Mouse (Mus musculus) hindbrain, embryonic 11.5 days (tissue): ENCODE measurements around the gene Paqr5. TPM values are rescaled to one million over a fixed set of nuclear protein-coding genes. Genes with fewer than 3 reads are reported as not detected.

Experiments
- ATAC-seq: fragments of 200-750 bp; cut with Nextera tagmentation; 2 replicates; pipeline ENCODE4 v1.8.0; 2017; ENCODE audit warnings: mild to moderate bottlenecking, moderate TSS enrichment, moderate library complexity; ENCODE audit not compliant: low FRiP score
- DNase-seq: peaks from one replicate; pipeline ENCODE4 v3.0.0-alpha.2; 2015; ENCODE audit warnings: low spot score
- H3K27ac ChIP-seq: fragments of 300-500 bp; sonication (generic); 2 replicates; pipeline ENCODE4 v1.5.1; 2014; ENCODE audit warnings: mild to moderate bottlenecking, low read depth, low read length
- H3K27me3 ChIP-seq: fragments of 300-500 bp; sonication (generic); 2 replicates; pipeline ENCODE4 v1.6.1; 2014; ENCODE audit warnings: mild to moderate bottlenecking, low read length, moderate library complexity, mixed read lengths; ENCODE audit not compliant: control insufficient read depth, insufficient read depth
- H3K36me3 ChIP-seq: fragments of 300-500 bp; sonication (generic); 2 replicates; pipeline ENCODE4 v1.6.1; 2014; ENCODE audit warnings: mild to moderate bottlenecking, low read length, moderate library complexity, mixed read lengths; ENCODE audit not compliant: control insufficient read depth, insufficient read depth
- H3K4me1 ChIP-seq: fragments of 300-500 bp; sonication (generic); replicated peaks from 2 replicates; pipeline ENCODE4 v1.6.1; 2014; ENCODE audit warnings: low read length, mixed read lengths; ENCODE audit not compliant: control insufficient read depth, insufficient read depth
- H3K4me2 ChIP-seq: fragments of 300-500 bp; sonication (generic); replicated peaks from 2 replicates; pipeline ENCODE4 v1.6.1; 2014; ENCODE audit warnings: mild to moderate bottlenecking, low read depth, low read length
- H3K4me3 ChIP-seq: fragments of 300-500 bp; sonication (generic); 2 replicates; pipeline ENCODE4 v1.5.1; 2014; ENCODE audit warnings: low read depth, low read length
- H3K9ac ChIP-seq: fragments of 300-500 bp; sonication (generic); 2 replicates; pipeline ENCODE4 v1.6.1; 2014; ENCODE audit warnings: low read depth, low read length
- H3K9me3 ChIP-seq: fragments of 300-500 bp; sonication (generic); 2 replicates; pipeline ENCODE4 v1.6.1; 2016; ENCODE audit warnings: low read length; ENCODE audit not compliant: control insufficient read depth
- WGBS: fragments of 180-500 bp; shearing (Covaris S2); extraction: QIAGEN DNeasy Blood & Tissue Kit; methylation state at CpG from one replicate; pipeline ENCODE4 v1.1.7; 2014; 5-methylcytosine and 5-hydroxymethylcytosine counted together
- polyA plus RNA-seq: library from polyadenylated mRNA; unstranded; fragments of >200 nt; fragmentation: Nextera tagmentation; extraction: Ambion mirVana; gene quantifications from 2 replicates; pipeline ENCODE4 v1.2.1, GENCODE M21; 2014

The Paqr5 gene
- polyA plus RNA-seq, 1 experiment from 2014 or later, result 1.3 TPM

DNA sequence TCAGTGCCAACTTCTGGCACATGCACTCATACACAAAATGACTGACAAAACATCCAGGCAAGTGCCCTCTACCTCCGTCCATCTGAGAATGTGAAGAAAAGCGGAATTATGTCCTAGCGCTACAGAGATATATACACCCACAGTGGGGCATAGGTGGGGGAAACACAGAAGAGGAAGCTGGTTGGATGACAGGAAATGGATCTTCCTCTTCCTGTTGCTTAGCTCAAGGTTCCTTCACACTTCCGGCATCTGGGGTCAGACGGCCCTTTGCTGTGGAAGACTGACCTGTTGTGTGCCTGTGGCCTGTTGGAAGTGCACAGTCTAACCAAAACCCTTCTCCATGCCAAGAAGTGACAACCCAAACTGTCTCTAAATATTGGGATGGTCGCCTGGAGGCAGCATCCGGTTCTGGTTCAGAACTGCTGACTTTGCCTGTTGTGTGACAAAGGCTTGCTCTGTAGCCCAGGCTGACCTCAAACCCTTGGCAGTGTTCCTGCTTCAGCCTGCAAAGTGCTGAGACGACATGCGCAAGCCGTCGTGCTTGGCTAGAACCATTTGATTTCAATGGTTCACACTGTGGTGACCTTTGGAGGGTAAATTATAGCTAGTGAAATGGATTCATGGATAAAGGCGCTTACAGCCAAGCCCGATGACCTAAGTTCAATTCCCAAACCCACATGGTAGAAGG is 49.3 kb downstream of the Paqr5 start:
- Histone ChIP-seq H3K4me3 (no peak overlapping the region), H3K4me1 (no peaks in the 10 kb centered on the region), H3K27me3 (no peaks in the 10 kb centered on the region), H3K9me3 (no peaks in the 10 kb centered on the region), H3K36me3 (no peaks in the 10 kb centered on the region), H3K9ac (no peak overlapping the region), H3K27ac (no peak overlapping the region), H3K4me2 (no peak overlapping the region)
- WGBS, result 88% methylated on average over 13 of the region's 13 CpGs
- ATAC-seq (no peak), DNase-seq (no peak)

GRCm38 (mm10) chr9:61972031-61972430 is 54.6 kb downstream of the Paqr5 start:
- no peak overlapping the region for H3K9ac ChIP-seq
- no peak overlapping the region for H3K4me3 ChIP-seq
- no peaks in the 10 kb centered on the region for H3K27me3 ChIP-seq
- H3K27ac ChIP-seq, result no peak overlapping the region
- no peaks in the 10 kb centered on the region for H3K9me3 ChIP-seq
- no peak overlapping the region for H3K4me2 ChIP-seq
- 44% methylated on average over 8 of the region's 9 CpGs for WGBS
- DNase-seq, result no peak
- ATAC-seq, result no peak
- no peaks in the 10 kb centered on the region for H3K36me3 ChIP-seq
- no peaks in the 10 kb centered on the region for H3K4me1 ChIP-seq

DNA sequence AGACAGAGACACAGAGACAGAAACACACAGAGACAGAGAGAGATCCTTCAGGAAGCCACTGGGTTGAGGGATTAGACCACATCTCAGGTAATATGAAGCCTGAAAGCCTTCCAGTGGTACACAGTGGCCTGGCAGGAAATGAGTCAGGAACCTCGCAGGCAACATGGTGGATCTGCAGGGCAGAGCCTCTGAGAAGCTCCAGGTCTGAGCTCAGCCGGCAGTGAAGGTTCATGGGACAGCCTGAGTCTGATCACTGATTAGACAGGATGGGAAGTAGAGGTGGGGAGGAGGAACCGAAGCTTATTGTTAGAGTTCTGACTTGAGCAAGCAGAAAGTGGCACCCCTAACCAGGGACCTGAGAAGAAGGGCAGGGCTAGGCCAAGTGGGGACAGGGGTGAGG is 55.6 kb downstream of the Paqr5 start:
- 71% methylated on average over 3 of the region's 3 CpGs for WGBS
- Histone ChIP-seq H3K27me3 (no peaks in the 10 kb centered on the region), H3K9ac (no peak overlapping the region), H3K27ac (no peak overlapping the region), H3K9me3 (no peaks in the 10 kb centered on the region), H3K36me3 (no peaks in the 10 kb centered on the region), H3K4me3 (no peak overlapping the region), H3K4me2 (no peak overlapping the region), H3K4me1 (no peaks in the 10 kb centered on the region)
- DNase-seq (no peak), ATAC-seq (no peak)

DNA sequence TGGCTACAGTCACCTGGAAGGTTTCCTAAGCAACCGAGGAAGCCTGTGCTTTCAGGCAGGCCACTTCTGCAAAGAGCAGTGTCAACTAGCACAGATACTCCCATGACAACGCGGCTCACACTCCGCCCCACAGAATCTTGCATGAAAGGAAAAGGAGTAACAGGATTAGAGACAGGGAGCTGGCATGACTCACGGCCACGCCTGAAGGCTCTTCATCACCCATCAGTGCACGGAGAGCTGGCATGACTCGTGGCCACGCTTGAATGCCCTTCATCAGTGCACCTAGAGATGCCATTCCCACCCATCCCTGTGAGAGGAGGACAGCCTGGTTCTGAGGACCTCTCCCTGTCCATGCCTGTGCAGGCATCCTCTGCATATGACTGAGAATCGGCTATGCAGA is 59.3 kb downstream of the Paqr5 start:
- H3K27me3 ChIP-seq, result no peaks in the 10 kb centered on the region
- H3K9ac ChIP-seq, result no peak overlapping the region
- H3K4me1 ChIP-seq, result 0 out of 2 replicates have a peak, but pooled peaks cover 2% of the 10 kb centered on the region
- DNase-seq (no peak), ATAC-seq (no peak)
- H3K4me2 ChIP-seq, result no peak overlapping the region
- WGBS, result 88% methylated on average over 10 of the region's 10 CpGs
- H3K4me3 ChIP-seq, result no peak overlapping the region
- H3K27ac ChIP-seq, result no peak overlapping the region
- H3K36me3 ChIP-seq, result no peaks in the 10 kb centered on the region
- no peaks in the 10 kb centered on the region for H3K9me3 ChIP-seq

GRCm38 (mm10) chr9:61965987-61966386 is 60.7 kb downstream of the Paqr5 start:
- Histone ChIP-seq H3K27me3 (no peaks in the 10 kb centered on the region), H3K9me3 (no peaks in the 10 kb centered on the region), H3K4me1 (0 out of 2 replicates have a peak, but pooled peaks cover 2% of the 10 kb centered on the region), H3K27ac (no peak overlapping the region), H3K9ac (no peak overlapping the region), H3K4me3 (no peak overlapping the region), H3K36me3 (no peaks in the 10 kb centered on the region), H3K4me2 (no peak overlapping the region)
- ATAC-seq, result no peak
- WGBS, result 98% methylated on average over 7 of the region's 7 CpGs
- no peak for DNase-seq

GRCm38 (mm10) chr9:61965411-61965930 is 61.2 kb downstream of the Paqr5 start:
- DNase-seq, result peak; percentile 78
- Histone ChIP-seq H3K4me1 (0 out of 2 replicates have a peak, but pooled peaks cover 2% of the 10 kb centered on the region), H3K36me3 (no peaks in the 10 kb centered on the region), H3K27ac (no peak overlapping the region), H3K4me3 (no peak overlapping the region), H3K9ac (no peak overlapping the region), H3K27me3 (no peaks in the 10 kb centered on the region), H3K4me2 (no peak overlapping the region), H3K9me3 (no peaks in the 10 kb centered on the region)
- no peak for ATAC-seq
- WGBS, result 47% methylated on average over 4 of the region's 4 CpGs

DNA sequence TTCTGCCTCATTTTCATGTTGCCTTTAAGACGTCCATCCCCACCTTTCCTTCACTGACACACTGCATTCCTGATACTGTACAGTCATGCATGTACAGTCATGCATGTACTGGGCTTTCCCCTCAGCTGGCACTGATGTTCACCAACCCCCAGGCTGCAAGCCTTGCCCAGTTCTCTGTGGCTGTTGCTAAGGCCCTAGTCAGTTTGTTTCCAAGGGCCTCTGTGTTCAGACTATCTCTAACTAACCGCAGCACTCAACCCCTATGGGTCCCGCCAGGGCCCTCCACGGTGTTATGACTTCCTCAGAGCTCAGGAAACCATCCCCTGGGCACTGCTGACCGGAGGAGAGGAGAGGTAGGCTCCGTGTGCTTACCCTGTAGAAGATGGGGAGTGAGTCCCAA is 63.3 kb downstream of the Paqr5 start:
- Histone ChIP-seq H3K4me3 (no peak overlapping the region), H3K9me3 (no peaks in the 10 kb centered on the region), H3K27me3 (no peaks in the 10 kb centered on the region), H3K4me1 (0 out of 2 replicates have a peak, but pooled peaks cover 2% of the 10 kb centered on the region), H3K27ac (no peak overlapping the region), H3K4me2 (no peak overlapping the region), H3K9ac (no peak overlapping the region), H3K36me3 (no peaks in the 10 kb centered on the region)
- 76% methylated on average over 6 of the region's 6 CpGs for WGBS
- DNase-seq (no peak), ATAC-seq (no peak)

GRCm38 (mm10) chr9:61961181-61961580 is 65.5 kb downstream of the Paqr5 start:
- ATAC-seq (no peak), DNase-seq (no peak)
- H3K36me3 ChIP-seq, result no peaks in the 10 kb centered on the region
- H3K27me3 ChIP-seq, result no peaks in the 10 kb centered on the region
- no peak overlapping the region for H3K4me3 ChIP-seq
- H3K4me1 ChIP-seq, result 0 out of 2 replicates have a peak, but pooled peaks cover 2% of the 10 kb centered on the region
- H3K4me2 ChIP-seq, result no peak overlapping the region
- 85% methylated on average over 4 of the region's 4 CpGs for WGBS
- no peak overlapping the region for H3K9ac ChIP-seq
- H3K27ac ChIP-seq, result no peak overlapping the region
- no peaks in the 10 kb centered on the region for H3K9me3 ChIP-seq

DNA sequence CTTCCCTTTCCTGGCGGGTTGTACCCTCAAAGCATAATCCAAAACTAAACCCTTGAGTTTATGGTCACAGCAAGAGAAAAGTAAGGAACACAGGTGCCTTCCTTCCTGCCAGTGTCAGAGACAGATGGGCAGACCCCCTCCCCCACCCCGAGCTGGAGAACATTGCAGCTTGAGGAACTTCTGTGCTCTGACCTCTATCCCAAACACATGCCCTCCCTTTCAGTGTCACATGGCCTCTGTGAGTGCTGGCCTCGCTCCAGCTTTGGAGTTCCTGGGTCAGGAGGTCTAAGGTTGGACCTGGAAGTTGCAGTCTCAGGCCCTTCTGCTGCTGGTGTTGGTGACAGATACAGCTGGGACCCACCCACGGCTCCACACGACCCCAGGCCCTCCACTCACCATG is 65.9 kb downstream of the Paqr5 start:
- Histone ChIP-seq H3K27ac (no peak overlapping the region), H3K9ac (no peak overlapping the region), H3K27me3 (no peaks in the 10 kb centered on the region), H3K9me3 (no peaks in the 10 kb centered on the region), H3K4me2 (no peak overlapping the region), H3K36me3 (no peaks in the 10 kb centered on the region), H3K4me3 (no peak overlapping the region), H3K4me1 (0 out of 2 replicates have a peak, but pooled peaks cover 2% of the 10 kb centered on the region)
- DNase-seq, result no peak
- WGBS, result 59% methylated on average over 5 of the region's 5 CpGs
- ATAC-seq, result no peak
